Mouse (Mus musculus) C2C12 (cell line): Measurements from ENCODE around the gene Sox5. TPM values are rescaled to one million over a fixed set of nuclear protein-coding genes. Genes with fewer than 3 reads are reported as not detected.

Experiments
- H3K27me3 ChIP-seq: one replicate; pipeline ENCODE4 v1.6.1; 2011; ENCODE audit not compliant: control insufficient read depth, insufficient read depth, insufficient read length
- H3K36me3 ChIP-seq: one replicate; pipeline ENCODE4 v1.6.1; 2011; ENCODE audit not compliant: control insufficient read depth, insufficient read depth
- H3K4me3 ChIP-seq: one replicate; pipeline ENCODE4 v1.5.1; 2011; ENCODE audit warnings: mild to moderate bottlenecking, control low read depth; ENCODE audit not compliant: poor library complexity, insufficient read depth, severe bottlenecking
- H3K79me2 ChIP-seq: one replicate; pipeline ENCODE4 v1.6.1; 2011; ENCODE audit not compliant: control insufficient read depth, insufficient read depth
- H3K79me3 ChIP-seq: one replicate; pipeline ENCODE4 v1.6.1; 2011; ENCODE audit warnings: low read depth, control low read depth
- H3ac ChIP-seq: one replicate; pipeline ENCODE3; 2011; ENCODE audit warnings: low read depth; ENCODE audit not compliant: control insufficient read depth, insufficient read length
- CEBPB ChIP-seq: IDR thresholded peaks from one replicate; pipeline ENCODE4 v1.6.1; 2011; ENCODE audit warnings: low read depth, mild to moderate bottlenecking, control low read depth, moderate library complexity
- CTCF ChIP-seq: IDR thresholded peaks from one replicate; pipeline ENCODE4 v1.5.1; 2011; ENCODE audit not compliant: control insufficient read depth, insufficient read depth, insufficient read length
- FOSL1 ChIP-seq: IDR thresholded peaks from one replicate; pipeline ENCODE4 v1.8.0; 2011; ENCODE audit warnings: mild to moderate bottlenecking, low read length; ENCODE audit not compliant: poor library complexity, insufficient read depth, severe bottlenecking
- MAX ChIP-seq: IDR thresholded peaks from one replicate; pipeline ENCODE4 v1.6.1; 2011; ENCODE audit warnings: mild to moderate bottlenecking, control low read depth
- MYOD1 ChIP-seq: IDR thresholded peaks from one replicate; pipeline ENCODE4 v1.6.1; 2011; ENCODE audit warnings: low read depth; ENCODE audit not compliant: control insufficient read depth, insufficient read length
- MYOG ChIP-seq: IDR thresholded peaks from one replicate; pipeline ENCODE4 v1.6.1; 2011; ENCODE audit not compliant: control insufficient read depth, insufficient read length; ENCODE audit errors: extremely low read depth
- USF1 ChIP-seq: IDR thresholded peaks from one replicate; pipeline ENCODE4 v1.6.1; 2011; ENCODE audit warnings: low read depth, mild to moderate bottlenecking, control low read depth, moderate library complexity
- polyA plus RNA-seq: library from polyadenylated mRNA; unstranded; fragments of >200 nt; fragmentation: generic; extraction: Trizol; gene quantifications from one replicate; pipeline ENCODE4 v1.2.1, GENCODE M21; 2012; ENCODE audit warnings: missing spikeins

Sox5 gene
- polyA plus RNA-seq, 1 experiment = 0.07 TPM

DNA sequence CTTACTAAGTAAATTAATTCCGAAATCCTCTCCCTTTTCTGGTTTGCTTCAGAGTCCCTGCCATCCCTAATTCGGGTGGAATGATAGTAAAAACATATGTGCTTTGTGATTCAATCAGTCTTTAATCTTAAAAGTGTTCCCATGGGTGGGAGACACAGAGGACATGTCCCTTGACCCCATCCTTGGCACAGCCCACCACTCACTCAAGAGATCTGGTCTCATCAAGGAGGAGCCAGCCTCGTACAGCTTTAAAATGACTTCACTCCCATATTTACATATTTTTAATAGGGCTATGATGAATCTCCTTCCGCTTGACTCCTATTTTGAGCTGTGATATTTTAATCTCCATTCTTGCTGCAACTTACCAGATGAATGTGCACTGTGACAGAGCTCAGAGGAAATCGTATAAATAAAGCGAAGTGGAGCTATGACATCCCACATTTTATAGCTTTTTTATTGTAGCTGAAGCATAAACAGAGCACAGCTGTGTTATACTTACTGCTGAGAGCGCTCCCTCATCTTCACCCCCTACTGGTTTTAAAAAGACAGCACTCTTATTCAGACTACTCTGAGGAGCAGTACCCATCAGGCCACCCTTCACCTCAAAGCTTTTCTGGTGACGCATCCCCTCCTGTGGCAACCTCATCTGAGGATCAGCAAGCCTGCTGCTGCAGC is 185.1 kb downstream of the Sox5 start:
- Histone ChIP-seq H3K79me3 (no peaks in the 10 kb centered on the region), H3K4me3 (no peak overlapping the region), H3K36me3 (no peaks in the 10 kb centered on the region), H3K79me2 (no peaks in the 10 kb centered on the region), H3K27me3 (no peaks in the 10 kb centered on the region), H3ac (no peak overlapping the region)
- no peak for TF ChIP-seq USF1
- TF ChIP-seq CTCF = no peak
- no peak for TF ChIP-seq MYOD1
- TF ChIP-seq FOSL1 = no peak
- TF ChIP-seq CEBPB = no peak
- TF ChIP-seq MYOG = no peak
- no peak for TF ChIP-seq MAX

DNA sequence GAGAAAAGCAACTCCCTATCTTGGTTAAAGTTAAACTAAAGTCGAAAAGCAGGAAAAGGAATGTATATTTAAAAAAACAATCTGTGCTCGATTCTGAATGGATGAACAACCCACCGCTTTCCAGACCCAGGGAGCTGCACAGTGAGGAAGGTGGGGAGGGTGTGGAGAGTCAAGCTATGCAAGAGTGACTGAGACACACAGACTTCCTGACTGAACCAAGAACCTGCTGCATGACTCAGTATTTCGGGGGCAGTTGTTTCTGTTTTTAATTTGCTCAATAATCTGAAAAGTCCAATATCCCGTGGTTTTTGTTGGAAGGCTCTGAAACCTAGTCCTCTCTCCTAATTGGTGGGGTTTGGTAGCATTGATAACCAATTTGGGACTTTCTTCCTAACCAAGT is 196.9 kb downstream of the Sox5 start:
- Histone ChIP-seq H3ac (no peak overlapping the region), H3K4me3 (no peak overlapping the region), H3K79me2 (no peaks in the 10 kb centered on the region), H3K27me3 (no peaks in the 10 kb centered on the region), H3K36me3 (no peaks in the 10 kb centered on the region), H3K79me3 (no peaks in the 10 kb centered on the region)
- no peak for TF ChIP-seq CEBPB
- TF ChIP-seq CTCF = no peak
- no peak for TF ChIP-seq MYOG
- no peak for TF ChIP-seq USF1
- no peak for TF ChIP-seq MYOD1
- TF ChIP-seq FOSL1 = no peak
- TF ChIP-seq MAX = no peak

DNA sequence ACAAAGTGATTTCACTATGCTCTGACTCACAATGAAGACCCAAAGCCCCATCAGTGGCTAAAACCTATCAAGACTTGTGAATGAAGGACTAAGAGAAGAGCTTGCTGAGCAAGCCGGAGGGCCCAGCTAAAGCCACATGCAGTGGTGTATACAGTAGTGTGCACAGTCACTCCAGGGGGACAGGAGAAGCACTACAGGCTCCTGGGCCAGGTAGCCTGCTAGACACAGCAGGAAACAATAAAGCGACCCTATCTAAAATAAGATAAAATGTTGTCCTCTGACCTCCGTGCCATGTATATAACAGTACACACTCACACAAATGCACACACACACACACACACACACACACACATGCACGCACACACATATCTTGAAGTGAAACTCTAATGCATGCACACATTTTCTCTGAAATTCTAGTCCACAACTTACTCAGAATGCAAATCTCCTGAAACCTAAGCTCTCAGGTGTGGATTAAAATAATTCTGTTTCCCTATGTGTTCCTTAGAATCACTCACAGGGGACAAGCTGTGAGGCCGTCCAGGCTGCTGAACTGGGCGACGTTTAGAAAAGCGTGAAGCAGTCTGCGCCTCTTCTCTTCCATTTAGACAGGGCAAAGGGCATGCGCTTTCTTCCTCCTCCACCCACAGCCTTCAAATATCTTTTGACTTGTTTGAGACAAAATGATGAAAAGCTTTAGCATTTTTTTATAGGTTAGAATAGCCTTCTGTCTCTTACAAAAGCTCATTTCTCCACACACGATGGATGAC is 197.5 kb downstream of the Sox5 start:
- no peaks in the 10 kb centered on the region for H3K79me3 ChIP-seq
- TF ChIP-seq USF1 = no peak
- no peak for TF ChIP-seq MYOD1
- no peak for TF ChIP-seq MYOG
- no peak for TF ChIP-seq MAX
- no peak for TF ChIP-seq CEBPB
- no peak for TF ChIP-seq FOSL1
- no peak for TF ChIP-seq CTCF
- no peaks in the 10 kb centered on the region for H3K36me3 ChIP-seq
- no peak overlapping the region for H3ac ChIP-seq
- no peaks in the 10 kb centered on the region for H3K27me3 ChIP-seq
- no peak overlapping the region for H3K4me3 ChIP-seq
- no peaks in the 10 kb centered on the region for H3K79me2 ChIP-seq

DNA sequence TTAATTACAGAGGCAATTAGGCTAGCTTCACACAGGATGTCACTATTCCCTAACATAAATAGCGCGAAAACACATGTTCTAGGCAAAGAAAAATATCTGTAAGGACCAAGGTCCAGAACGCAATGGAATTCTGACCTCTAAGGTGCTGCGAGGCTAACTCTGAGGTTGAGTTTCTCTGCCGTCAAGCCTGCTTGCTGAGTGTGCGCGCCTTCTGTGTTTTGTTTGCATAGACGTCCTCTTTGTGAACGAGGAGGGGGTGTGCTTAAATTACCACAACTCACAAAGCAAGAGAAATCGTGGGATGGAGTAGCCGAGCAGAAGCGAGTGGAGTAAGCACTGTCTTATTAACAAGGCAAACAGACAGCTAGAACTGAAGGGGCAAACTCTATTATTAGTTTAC is 202.5 kb downstream of the Sox5 start:
- Histone ChIP-seq H3K36me3 (no peaks in the 10 kb centered on the region), H3K27me3 (no peaks in the 10 kb centered on the region), H3K4me3 (no peak overlapping the region), H3K79me2 (no peaks in the 10 kb centered on the region), H3K79me3 (no peaks in the 10 kb centered on the region), H3ac (no peak overlapping the region)
- no peak for TF ChIP-seq CTCF
- no peak for TF ChIP-seq MYOD1
- no peak for TF ChIP-seq USF1
- TF ChIP-seq FOSL1 = no peak
- no peak for TF ChIP-seq MAX
- TF ChIP-seq MYOG = no peak
- TF ChIP-seq CEBPB = no peak

DNA sequence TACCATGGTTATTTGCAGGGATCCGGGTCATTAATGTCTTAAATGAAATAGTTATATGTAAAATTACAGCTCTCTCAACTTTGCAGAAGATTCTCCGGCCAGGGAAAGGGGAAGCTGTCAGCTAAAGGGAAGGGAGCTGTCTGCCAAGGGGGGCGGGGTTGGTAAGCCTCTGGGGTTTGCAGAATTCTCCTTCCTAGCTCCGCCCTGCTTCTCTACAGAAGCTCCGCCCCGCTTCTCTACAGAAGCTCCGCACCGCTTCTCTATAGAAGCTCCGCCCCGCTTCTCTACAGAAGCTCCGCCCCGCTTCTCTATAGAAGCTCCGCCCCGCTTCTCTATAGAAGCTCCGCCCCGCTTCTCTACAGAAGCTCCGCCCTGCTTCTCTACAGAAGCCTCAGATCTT is 210.9 kb downstream of the Sox5 start:
- Histone ChIP-seq H3K79me3 (no peaks in the 10 kb centered on the region), H3K27me3 (no peaks in the 10 kb centered on the region), H3K36me3 (no peaks in the 10 kb centered on the region), H3K79me2 (no peaks in the 10 kb centered on the region), H3K4me3 (no peak overlapping the region), H3ac (no peak overlapping the region)
- TF ChIP-seq CTCF = no peak
- TF ChIP-seq USF1 = no peak

DNA sequence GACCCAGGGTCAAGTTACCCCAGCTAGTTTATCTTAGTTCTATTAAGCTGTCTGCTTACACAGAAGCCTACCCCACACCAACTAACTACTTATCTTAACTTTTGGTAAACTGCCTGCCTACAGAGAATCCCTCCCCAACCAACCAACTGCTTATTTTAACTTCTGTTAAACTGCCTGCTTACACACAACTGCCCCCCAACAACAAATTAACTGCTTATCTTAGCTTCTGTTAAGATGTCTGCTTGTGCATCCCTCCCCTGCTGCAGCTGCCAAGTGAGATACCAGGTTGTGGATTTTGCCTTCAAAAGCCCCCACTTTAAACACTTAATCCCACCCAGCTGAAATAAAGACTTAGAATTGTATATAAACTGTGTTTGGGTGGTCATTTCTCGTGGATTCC is 215.9 kb downstream of the Sox5 start:
- no peak overlapping the region for H3ac ChIP-seq
- no peak overlapping the region for H3K4me3 ChIP-seq
- no peaks in the 10 kb centered on the region for H3K79me3 ChIP-seq
- no peaks in the 10 kb centered on the region for H3K36me3 ChIP-seq
- H3K79me2 ChIP-seq = no peaks in the 10 kb centered on the region
- no peaks in the 10 kb centered on the region for H3K27me3 ChIP-seq
- TF ChIP-seq MYOD1 (no peak), FOSL1 (no peak), USF1 (no peak), MYOG (no peak), MAX (no peak), CTCF (no peak), CEBPB (no peak)
